Mouse (Mus musculus) midbrain, embryonic 15.5 days (tissue): Measurements from ENCODE around the gene Kdm7a. TPM values are rescaled to one million over a fixed set of nuclear protein-coding genes. Genes with fewer than 3 reads are reported as not detected.

Experiments used
- ATAC-seq: fragments of 200-750 bp; cut with Nextera tagmentation; replicated peaks from 2 replicates; pipeline ENCODE4 v1.8.0; 2017; ENCODE audit warnings: moderate TSS enrichment
- H3K27ac ChIP-seq: fragments of 300-500 bp; sonication (generic); 2 replicates; pipeline ENCODE4 v1.5.1; 2015; ENCODE audit warnings: mild to moderate bottlenecking, inconsistent platforms
- H3K27me3 ChIP-seq: fragments of 300-500 bp; sonication (generic); replicated peaks from 2 replicates; pipeline ENCODE4 v1.6.1; 2015; ENCODE audit warnings: inconsistent platforms
- H3K36me3 ChIP-seq: fragments of 300-500 bp; sonication (generic); replicated peaks from 2 replicates; pipeline ENCODE4 v1.6.1; 2015; ENCODE audit warnings: inconsistent platforms
- H3K4me1 ChIP-seq: fragments of 300-500 bp; sonication (generic); 2 replicates; pipeline ENCODE4 v1.6.1; 2015; ENCODE audit warnings: inconsistent platforms
- H3K4me2 ChIP-seq: fragments of 300-500 bp; sonication (generic); 2 replicates; pipeline ENCODE4 v1.6.1; 2015; ENCODE audit warnings: inconsistent platforms, mild to moderate bottlenecking, moderate library complexity
- H3K4me3 ChIP-seq: fragments of 300-500 bp; sonication (generic); 2 replicates; pipeline ENCODE4 v1.5.1; 2015; ENCODE audit warnings: mild to moderate bottlenecking, inconsistent platforms
- H3K9ac ChIP-seq: fragments of 300-500 bp; sonication (generic); 2 replicates; pipeline ENCODE4 v1.6.1; 2015; ENCODE audit warnings: mild to moderate bottlenecking, inconsistent platforms
- H3K9me3 ChIP-seq: fragments of 300-500 bp; sonication (generic); 2 replicates; pipeline ENCODE4 v1.6.1; 2016; ENCODE audit warnings: inconsistent platforms
- WGBS: fragments of 180-500 bp; shearing (Covaris S2); methylation state at CpG from one replicate; pipeline ENCODE4 v1.1.7; 2015; ENCODE audit warnings: mixed read lengths; 5-methylcytosine and 5-hydroxymethylcytosine counted together
- polyA plus RNA-seq: library from polyadenylated mRNA; unstranded; fragments of >200 nt; fragmentation: Nextera tagmentation; extraction: Ambion mirVana; gene quantifications from 2 replicates; pipeline ENCODE4 v1.2.1, GENCODE M21; 2015

The Kdm7a gene
- polyA plus RNA-seq, 1 experiment from 2014 or later: 6.8 TPM

GRCm38 (mm10) chr6:39118456-39118881 is 88.1 kb downstream of the Kdm7a start:
- H3K36me3 ChIP-seq: no peaks in the 10 kb centered on the region
- H3K9me3 ChIP-seq: no peaks in the 10 kb centered on the region
- H3K27ac ChIP-seq: no peak overlapping the region
- peaks cover 39% of the 10 kb centered on the region for H3K27me3 ChIP-seq
- H3K4me2 ChIP-seq: peak overlapping the region; percentile 66
- peak overlapping the region; percentile 42 for H3K9ac ChIP-seq
- 12% methylated on average over 49 of the region's 49 CpGs for WGBS
- peaks cover 6% of the 10 kb centered on the region; the same call in 1 of the 2 replicates for H3K4me1 ChIP-seq
- H3K4me3 ChIP-seq: peak overlapping the region; percentile 53
- peak; percentile 20; the same call in 1 of the 2 replicates for ATAC-seq

- peaks cover 6% of the 10 kb centered on the region; the same call in 1 of the 2 replicates for H3K4me1 ChIP-seq
- H3K9ac ChIP-seq: peak within 1 kb of the TSS; percentile 42
- 3% methylated on average over 95 of the region's 101 CpGs for WGBS
- peak within 1 kb of the TSS; percentile 66 for H3K4me2 ChIP-seq
- H3K36me3 ChIP-seq: no peaks in the 10 kb centered on the region
- H3K9me3 ChIP-seq: no peaks in the 10 kb centered on the region
- H3K27me3 ChIP-seq: peaks cover 39% of the 10 kb centered on the region
- peak within 1 kb of the TSS; percentile 53 for H3K4me3 ChIP-seq
- H3K27ac ChIP-seq: no peak within 1 kb of the TSS
- peak; percentile 75 for ATAC-seq
These were observed 88.8 kb downstream of the Kdm7a start, which contains the start of gene Parp12 for GRCm38 (mm10) chr6:39117584-39118455. Gene Parp12 (minus strand): TSS chr6:39118349.

- Histone ChIP-seq H3K27ac (no peak overlapping the region), H3K4me1 (peaks cover 6% of the 10 kb centered on the region; the same call in 1 of the 2 replicates), H3K9me3 (no peaks in the 10 kb centered on the region), H3K4me2 (no peak overlapping the region), H3K36me3 (no peaks in the 10 kb centered on the region), H3K4me3 (no peak overlapping the region), H3K9ac (no peak overlapping the region), H3K27me3 (peaks cover 39% of the 10 kb centered on the region)
- ATAC-seq: no peak
- 83% methylated on average over 1 of the region's 1 CpGs for WGBS
These were observed 91.2 kb downstream of the Kdm7a start for GRCm38 (mm10) chr6:39115438-39115837.

- H3K4me2 ChIP-seq: no peak overlapping the region
- peaks cover 6% of the 10 kb centered on the region; the same call in 1 of the 2 replicates for H3K4me1 ChIP-seq
- H3K9ac ChIP-seq: no peak overlapping the region
- no peak overlapping the region for H3K4me3 ChIP-seq
- no peaks in the 10 kb centered on the region for H3K36me3 ChIP-seq
- no peak for ATAC-seq
- no peak overlapping the region for H3K27ac ChIP-seq
- WGBS: 85% methylated on average over 3 of the region's 3 CpGs
- H3K9me3 ChIP-seq: no peaks in the 10 kb centered on the region
- H3K27me3 ChIP-seq: peaks cover 27% of the 10 kb centered on the region
These were observed 93.4 kb downstream of the Kdm7a start for GRCm38 (mm10) chr6:39113141-39113540.

GRCm38 (mm10) chr6:39112701-39113100 is 93.9 kb downstream of the Kdm7a start:
- 95% methylated on average over 3 of the region's 3 CpGs for WGBS
- no peak overlapping the region for H3K27ac ChIP-seq
- H3K36me3 ChIP-seq: no peaks in the 10 kb centered on the region
- no peak overlapping the region for H3K4me2 ChIP-seq
- peaks cover 23% of the 10 kb centered on the region for H3K27me3 ChIP-seq
- no peak overlapping the region for H3K4me3 ChIP-seq
- H3K9ac ChIP-seq: no peak overlapping the region
- peaks cover 2% of the 10 kb centered on the region; the same call in 1 of the 2 replicates for H3K4me1 ChIP-seq
- no peaks in the 10 kb centered on the region for H3K9me3 ChIP-seq
- no peak for ATAC-seq

- H3K9me3 ChIP-seq: no peaks in the 10 kb centered on the region
- H3K9ac ChIP-seq: no peak overlapping the region
- no peak overlapping the region for H3K27ac ChIP-seq
- H3K36me3 ChIP-seq: no peaks in the 10 kb centered on the region
- H3K4me1 ChIP-seq: no peaks in the 10 kb centered on the region
- no peaks in the 10 kb centered on the region for H3K27me3 ChIP-seq
- H3K4me3 ChIP-seq: no peak overlapping the region
- WGBS: 49% methylated on average over 2 of the region's 2 CpGs
- no peak overlapping the region for H3K4me2 ChIP-seq
- ATAC-seq: no peak
These were observed 99.8 kb downstream of the Kdm7a start for GRCm38 (mm10) chr6:39106812-39107211.

GRCm38 (mm10) chr6:39104631-39105030 is 102.0 kb downstream of the Kdm7a start:
- H3K9me3 ChIP-seq: no peaks in the 10 kb centered on the region

More at GRCm38 (mm10) chr6:39104631-39105030, 102.0 kb downstream of the Kdm7a start:
- no peaks in the 10 kb centered on the region for H3K4me1 ChIP-seq
- H3K27me3 ChIP-seq: no peaks in the 10 kb centered on the region
- no peak for ATAC-seq
- no peak overlapping the region for H3K27ac ChIP-seq
- WGBS: 88% methylated on average over 4 of the region's 4 CpGs
- H3K4me3 ChIP-seq: no peak overlapping the region
- H3K4me2 ChIP-seq: no peak overlapping the region
- H3K9ac ChIP-seq: no peak overlapping the region
- H3K36me3 ChIP-seq: no peaks in the 10 kb centered on the region

Other genes with a start within 250 kb of the Kdm7a start
- 2.3 and 3.1 TPM in 2 replicates for gene Parp12, start 88.4 kb downstream of the Kdm7a start, polyA plus RNA-seq
- gene Slc37a3, start 170.9 kb upstream of the Kdm7a start, polyA plus RNA-seq: 62.8 and 65.8 TPM in 2 replicates
- gene Rab19, start 174.4 kb upstream of the Kdm7a start, polyA plus RNA-seq: 0.31 and 0.36 TPM in 2 replicates
- 269 TPM in 2 replicates for gene Mkrn1, start 213.7 kb upstream of the Kdm7a start, polyA plus RNA-seq